ENCODE assay signal across 21 mouse cellular contexts in genomic region chrX:159721390-159721789, GRCm38 (mm10).
"Had no signal": no experiment of that assay in that cellular context is flagged by ENCODE, and none has a peak within 500 bp of the region (broad histone marks: within the 10 kb centered on the region; RNA-seq: fewer than 3 reads in every experiment).

No protein-coding gene starts in this region.

- DNase-seq: kidney, adult 2 months; kidney, postnatal 25 days; layer of hippocampus, postnatal 36 days; liver; lung, adult 18-20 months; lung, postnatal 10 days; lung, postnatal 36 days; thymus, postnatal 25 days had no signal

- H3K27ac ChIP-seq: kidney, postnatal 0 days; layer of hippocampus, adult 2 months; limb, embryonic 10.5 days; limb, embryonic 13.5 days; liver, embryonic 12.5 days; liver, embryonic 15.5 days; lung, embryonic 15.5 days; midbrain, embryonic 10.5 days; midbrain, embryonic 13.5 days; stomach, embryonic 15.5 days had no signal

- H3K4me2 ChIP-seq: limb, embryonic 13.5 days; liver, embryonic 12.5 days; liver, embryonic 15.5 days; lung, embryonic 15.5 days; midbrain, embryonic 13.5 days; stomach, embryonic 15.5 days had no signal

- H3K9ac ChIP-seq: limb, embryonic 13.5 days; liver, embryonic 12.5 days; liver, embryonic 15.5 days; lung, embryonic 15.5 days; midbrain, embryonic 13.5 days; stomach, embryonic 15.5 days had no signal

- H3K27me3 ChIP-seq: liver, embryonic 12.5 days; liver, embryonic 15.5 days; lung, embryonic 15.5 days; stomach, embryonic 15.5 days had no signal

- H3K9me3 ChIP-seq: limb, embryonic 10.5 days; limb, embryonic 13.5 days; liver, embryonic 12.5 days; liver, embryonic 15.5 days; lung, embryonic 15.5 days; megakaryocyte, embryonic 14.5 days; midbrain, embryonic 10.5 days; midbrain, embryonic 13.5 days; stomach, embryonic 15.5 days had no signal

- ATAC-seq: liver, embryonic 12.5 days; midbrain, embryonic 13.5 days; midbrain, embryonic 16.5 days had no signal

- H3K4me3 ChIP-seq: layer of hippocampus, adult 2 months; limb, embryonic 10.5 days; limb, embryonic 13.5 days; liver, embryonic 12.5 days; liver, embryonic 15.5 days; lung, embryonic 15.5 days; megakaryocyte, embryonic 14.5 days; midbrain, embryonic 10.5 days; midbrain, embryonic 13.5 days; myocyte; stomach, embryonic 15.5 days had no signal

- H3K36me3 ChIP-seq: limb, embryonic 10.5 days; limb, embryonic 13.5 days; liver, embryonic 12.5 days; liver, embryonic 15.5 days; lung, embryonic 15.5 days; midbrain, embryonic 10.5 days; midbrain, embryonic 13.5 days; stomach, embryonic 15.5 days had no signal

- H3K4me1 ChIP-seq: limb, embryonic 10.5 days; limb, embryonic 13.5 days; liver, embryonic 12.5 days; liver, embryonic 15.5 days; lung, embryonic 15.5 days; megakaryocyte, embryonic 14.5 days; midbrain, embryonic 10.5 days; midbrain, embryonic 13.5 days; stomach, embryonic 15.5 days had no signal
